Mouse (Mus musculus) megakaryocyte, embryonic 14.5 days (primary cell): ENCODE data around the gene Rplp2.

Experiments used
- FLI1 ChIP-seq: IDR thresholded peaks from 2 replicates; pipeline ENCODE4 v1.6.1; 2012; ENCODE audit warnings: low read length, inconsistent platforms, mixed read lengths
- GATA1 ChIP-seq: IDR thresholded peaks from 3 replicates; pipeline ENCODE4 v1.6.1; 2012; ENCODE audit warnings: mixed read lengths, low read length, inconsistent platforms, borderline replicate concordance

DNA sequence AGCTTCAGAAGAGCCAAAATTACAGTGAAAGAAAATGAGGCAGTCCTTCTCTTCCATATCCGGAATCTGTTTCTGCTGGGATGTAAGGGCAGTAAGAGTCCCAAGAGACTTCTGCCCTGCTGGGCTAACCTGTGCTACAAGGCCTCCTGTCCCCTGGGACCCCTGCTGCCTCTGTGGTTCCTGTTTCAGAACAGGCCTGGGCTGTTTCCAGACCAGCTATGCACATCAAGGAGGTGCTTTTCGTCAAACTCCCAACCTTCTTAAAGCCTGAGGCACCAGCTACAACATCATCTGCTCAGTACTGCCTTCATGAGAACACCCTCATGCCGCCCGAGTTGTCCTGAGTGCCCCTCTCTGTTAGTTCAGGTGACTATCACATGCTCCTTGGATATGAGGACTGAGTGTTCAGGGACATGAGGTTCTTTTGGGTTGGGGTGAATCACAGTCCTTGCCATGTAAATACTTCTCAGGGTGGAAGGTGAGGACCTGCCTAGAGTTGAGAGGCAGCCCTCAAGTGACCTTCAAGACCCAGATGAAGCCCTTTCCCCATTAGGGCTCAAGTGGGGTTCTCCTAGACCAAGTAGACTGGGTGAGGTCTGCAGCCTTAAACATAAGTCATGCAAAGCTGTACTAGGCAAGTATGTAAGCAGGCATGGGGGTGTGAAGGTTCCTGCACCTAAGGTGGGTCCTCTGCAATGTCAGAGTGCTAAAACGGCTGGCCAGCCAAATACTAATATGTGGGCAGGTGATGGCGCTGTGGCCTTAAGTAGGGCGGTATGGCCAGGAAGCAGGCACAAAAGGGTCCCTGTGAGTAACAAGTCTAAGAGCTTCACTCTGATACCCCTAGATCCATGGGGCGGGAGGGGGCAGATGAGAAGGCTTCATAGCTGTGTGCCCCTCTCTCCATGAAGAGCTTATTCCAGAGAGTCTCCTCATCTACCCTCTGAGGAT, 29.2 kb upstream of the Rplp2 start:
- TF ChIP-seq FLI1: no peak
- no peak for TF ChIP-seq GATA1
